Mouse (Mus musculus): ENCODE results near the gene Synpo2. TPM values are rescaled to one million over a fixed set of nuclear protein-coding genes. Genes with fewer than 3 reads are reported as not detected.
"Not testable (repeated sequence)": the region's sequence is repeated elsewhere in the genome, so short reads cannot be mapped to it uniquely, and the experiment has no call there.

The Synpo2 gene
- polyA plus RNA-seq, 1 experiment from 2014 or later = 1.4 TPM

DNA sequence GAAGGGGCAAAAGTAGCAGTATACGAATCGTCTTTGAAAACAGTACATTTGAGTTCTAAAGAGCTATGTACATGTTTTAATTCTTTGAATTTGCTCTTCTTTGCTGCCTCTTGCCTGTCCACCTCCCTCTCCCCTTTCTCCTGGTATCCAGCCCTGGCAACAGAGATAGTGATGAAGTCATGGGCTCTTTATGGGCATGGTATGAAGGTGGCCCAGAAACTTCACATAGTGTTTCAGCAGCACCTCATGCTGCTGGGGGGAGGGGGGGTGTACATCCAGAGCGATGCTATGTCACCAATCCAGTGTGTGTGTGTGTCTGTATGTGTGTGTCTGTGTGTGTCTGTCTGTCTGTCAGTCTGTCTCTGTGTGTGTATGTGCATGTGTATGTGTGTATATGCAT is 95.8 kb downstream of the Synpo2 start:
- H3K4me2 ChIP-seq = no peak overlapping the region
- H3K27me3 ChIP-seq = no peaks in the 10 kb centered on the region
- WGBS = 97% methylated on average over 3 of the region's 3 CpGs
- H3K4me3 ChIP-seq = no peak overlapping the region
- no peak overlapping the region for H3K9ac ChIP-seq
- H3K36me3 ChIP-seq = no peaks in the 10 kb centered on the region
- H3K4me1 ChIP-seq (replicated peaks) = no peaks in the 10 kb centered on the region
- ATAC-seq (ENCODE audit: low FRiP score) = no peak
- H3K9me3 ChIP-seq = no peaks in the 10 kb centered on the region
- no peak overlapping the region for H3K27ac ChIP-seq

DNA sequence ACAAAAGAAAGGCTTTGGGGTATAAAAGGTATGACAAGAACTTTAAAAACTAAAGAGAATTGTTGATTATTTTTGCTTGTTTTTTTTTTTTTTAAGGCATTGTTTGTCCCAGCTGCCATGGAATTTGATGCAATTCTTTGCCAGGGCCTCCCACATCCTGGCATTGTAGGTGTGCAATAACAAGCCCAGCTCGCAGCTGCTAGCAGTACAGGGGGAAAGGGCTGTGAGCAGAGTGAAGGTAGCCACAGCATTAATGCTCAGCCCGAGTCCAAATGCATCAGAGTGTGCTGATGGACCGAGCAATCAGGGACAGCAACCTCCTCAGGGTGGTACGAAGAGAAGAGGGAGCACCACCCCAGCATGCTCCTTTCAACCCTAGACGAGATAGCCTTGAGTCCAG is 96.3 kb downstream of the Synpo2 start:
- Histone ChIP-seq H3K27ac (no peak overlapping the region), H3K9ac (no peak overlapping the region), H3K27me3 (no peaks in the 10 kb centered on the region), H3K36me3 (no peaks in the 10 kb centered on the region), H3K9me3 (no peaks in the 10 kb centered on the region), H3K4me2 (no peak overlapping the region), H3K4me1 (replicated peaks) (no peaks in the 10 kb centered on the region), H3K4me3 (no peak overlapping the region)
- 80% methylated on average over 5 of the region's 5 CpGs for WGBS
- no peak for ATAC-seq (ENCODE audit: low FRiP score)

- Histone ChIP-seq H3K27ac (no peak overlapping the region), H3K9ac (no peak overlapping the region), H3K9me3 (no peaks in the 10 kb centered on the region), H3K36me3 (no peaks in the 10 kb centered on the region), H3K4me2 (no peak overlapping the region), H3K4me1 (replicated peaks) (no peaks in the 10 kb centered on the region), H3K27me3 (no peaks in the 10 kb centered on the region), H3K4me3 (no peak overlapping the region)
- no peak for ATAC-seq (ENCODE audit: low FRiP score)
- 76% methylated on average over 6 of the region's 6 CpGs for WGBS
Observed at GRCm38 (mm10) chr3:123138274-123139003, 97.5 kb downstream of the Synpo2 start.

- H3K27ac ChIP-seq = no peak overlapping the region
- H3K4me1 ChIP-seq (replicated peaks) = no peaks in the 10 kb centered on the region
- no peaks in the 10 kb centered on the region for H3K27me3 ChIP-seq
- no peaks in the 10 kb centered on the region for H3K9me3 ChIP-seq
- WGBS = 84% methylated on average over 2 of the region's 2 CpGs
- no peak overlapping the region for H3K9ac ChIP-seq
- H3K4me2 ChIP-seq = no peak overlapping the region
- no peak for ATAC-seq (ENCODE audit: low FRiP score)
- no peak overlapping the region for H3K4me3 ChIP-seq
- H3K36me3 ChIP-seq = no peaks in the 10 kb centered on the region
Observed at GRCm38 (mm10) chr3:123132101-123132500, 103.8 kb downstream of the Synpo2 start.

GRCm38 (mm10) chr3:123131151-123131756 is 104.7 kb downstream of the Synpo2 start:
- H3K27ac ChIP-seq = no peak overlapping the region
- no peak overlapping the region for H3K4me3 ChIP-seq
- no peak overlapping the region for H3K9ac ChIP-seq
- no peak for ATAC-seq (ENCODE audit: low FRiP score)
- no peaks in the 10 kb centered on the region for H3K4me1 ChIP-seq (replicated peaks)
- H3K9me3 ChIP-seq = no peaks in the 10 kb centered on the region
- H3K36me3 ChIP-seq = no peaks in the 10 kb centered on the region
- 93% methylated on average over 6 of the region's 6 CpGs for WGBS
- no peak overlapping the region for H3K4me2 ChIP-seq
- H3K27me3 ChIP-seq = no peaks in the 10 kb centered on the region

DNA sequence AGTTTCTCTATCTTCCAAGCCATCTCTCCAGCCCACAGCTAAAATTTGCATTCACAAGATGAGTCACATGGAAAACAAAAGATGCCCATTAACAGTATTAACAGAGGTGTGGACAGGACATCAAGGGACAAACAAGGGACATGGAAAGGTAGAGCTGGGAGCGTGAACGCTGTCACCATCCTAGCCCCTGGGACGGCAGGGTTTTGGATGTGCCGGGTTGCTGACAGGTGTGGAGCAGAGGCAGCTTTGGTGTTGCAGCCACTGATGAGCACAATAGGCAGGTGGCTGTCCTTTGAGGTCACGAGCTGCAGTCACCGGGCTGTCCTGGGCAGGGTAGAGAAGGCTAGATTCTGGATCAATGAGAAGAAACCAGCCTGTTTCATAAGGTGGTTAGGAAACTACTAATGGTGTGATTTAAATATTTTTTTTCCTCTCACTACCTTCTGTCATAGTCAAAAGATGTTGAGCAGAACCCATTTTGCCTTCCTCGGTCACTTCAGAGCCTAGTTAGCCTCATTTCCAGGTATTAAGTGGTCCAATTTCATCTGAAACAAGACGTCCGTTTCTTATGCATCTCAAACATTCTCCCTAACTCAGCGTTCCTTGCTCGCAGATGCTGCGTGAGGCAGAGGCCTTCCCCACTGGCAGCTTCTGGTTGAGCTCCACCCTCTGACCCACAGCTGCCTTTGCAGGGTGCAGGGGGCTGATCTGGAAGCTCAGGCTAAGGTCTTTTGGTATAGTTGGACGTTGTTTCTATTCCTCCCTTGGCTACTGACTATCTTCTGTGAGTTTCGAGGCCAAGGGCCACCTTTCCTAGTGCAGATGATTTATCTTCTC is 105.4 kb downstream of the Synpo2 start:
- H3K9me3 ChIP-seq = no peaks in the 10 kb centered on the region
- H3K4me1 ChIP-seq (replicated peaks) = no peaks in the 10 kb centered on the region
- no peak overlapping the region for H3K27ac ChIP-seq
- H3K4me2 ChIP-seq = no peak overlapping the region
- 89% methylated on average over 14 of the region's 14 CpGs for WGBS
- no peak overlapping the region for H3K4me3 ChIP-seq
- ATAC-seq (ENCODE audit: low FRiP score) = no peak
- H3K27me3 ChIP-seq = no peaks in the 10 kb centered on the region
- H3K9ac ChIP-seq = no peak overlapping the region
- no peaks in the 10 kb centered on the region for H3K36me3 ChIP-seq

DNA sequence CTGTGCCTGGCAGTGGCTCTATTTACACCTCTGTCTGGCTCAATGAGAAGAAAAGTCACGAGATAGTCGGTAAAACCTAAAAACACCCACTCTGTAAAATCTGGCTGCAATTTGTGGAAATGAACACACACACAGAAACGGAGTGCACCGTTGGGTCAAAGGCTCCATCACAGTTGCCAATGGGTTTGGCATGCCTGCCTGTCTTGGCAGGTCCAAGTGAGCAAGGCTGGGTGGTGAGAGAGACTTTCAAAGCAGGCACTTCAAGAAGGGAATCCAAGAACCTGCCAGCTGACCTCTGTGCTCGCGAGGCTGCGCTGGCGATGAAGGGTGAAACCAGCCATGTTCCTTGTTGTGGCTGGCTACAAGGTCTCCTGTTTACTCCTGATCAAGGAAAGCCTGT is 107.2 kb downstream of the Synpo2 start:
- H3K36me3 ChIP-seq = no peaks in the 10 kb centered on the region

DNA sequence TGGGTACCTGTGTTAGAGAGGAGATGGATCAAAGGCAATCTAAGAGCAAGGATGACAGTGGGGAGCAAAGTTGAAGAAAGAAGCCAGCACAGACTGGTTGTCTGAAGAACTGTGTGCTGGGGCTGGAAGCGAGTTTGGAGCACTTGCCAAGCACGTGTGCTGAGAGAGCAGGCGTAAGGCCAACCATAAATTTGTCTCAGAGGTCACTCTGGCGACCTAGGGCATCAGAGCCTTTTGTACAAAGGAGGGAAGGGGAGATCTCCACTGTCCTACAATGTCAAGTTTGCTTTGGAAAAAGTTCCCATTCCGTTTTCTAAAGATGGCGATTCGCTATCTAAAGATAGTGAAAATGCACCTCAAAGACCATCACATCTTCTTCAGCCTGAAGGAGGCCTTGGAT is 107.9 kb downstream of the Synpo2 start:
- Histone ChIP-seq H3K27me3 (no peaks in the 10 kb centered on the region), H3K9me3 (no peaks in the 10 kb centered on the region), H3K4me3 (no peak overlapping the region), H3K4me2 (no peak overlapping the region), H3K9ac (no peak overlapping the region), H3K27ac (no peak overlapping the region), H3K4me1 (replicated peaks) (no peaks in the 10 kb centered on the region), H3K36me3 (no peaks in the 10 kb centered on the region)
- WGBS = 75% methylated on average over 7 of the region's 7 CpGs
- ATAC-seq (ENCODE audit: low FRiP score) = no peak

More for the DNA sequence above, 107.2 kb downstream of the Synpo2 start:
- Histone ChIP-seq H3K27me3 (no peaks in the 10 kb centered on the region), H3K9ac (no peak overlapping the region), H3K9me3 (no peaks in the 10 kb centered on the region), H3K4me3 (no peak overlapping the region), H3K4me2 (no peak overlapping the region), H3K4me1 (replicated peaks) (no peaks in the 10 kb centered on the region), H3K27ac (no peak overlapping the region)
- 76% methylated on average over 8 of the region's 8 CpGs for WGBS
- ATAC-seq (ENCODE audit: low FRiP score) = no peak

DNA sequence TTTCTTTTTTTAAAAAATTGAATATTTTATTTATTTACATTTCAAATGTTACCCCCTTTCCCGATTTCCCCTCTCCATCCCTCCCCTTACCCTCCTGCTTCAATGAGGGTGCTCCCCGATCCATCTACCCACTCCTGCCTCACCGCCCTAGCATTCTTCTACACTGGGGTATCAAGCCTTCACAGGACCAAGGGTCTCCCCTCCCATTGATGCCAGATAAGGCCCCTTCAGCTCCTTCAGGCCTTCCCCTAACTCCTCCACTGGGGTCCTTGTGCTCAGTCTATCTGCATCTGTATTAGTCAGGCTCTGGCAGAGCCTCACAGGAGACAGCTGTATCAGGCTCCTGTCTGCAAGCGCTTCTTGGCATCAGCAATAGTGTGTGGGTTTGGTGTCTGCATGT is 109.2 kb downstream of the Synpo2 start:
- H3K27ac ChIP-seq; H3K9me3 ChIP-seq; H3K27me3 ChIP-seq; H3K9ac ChIP-seq; ATAC-seq (ENCODE audit: low FRiP score); H3K4me2 ChIP-seq; H3K36me3 ChIP-seq; H3K4me1 ChIP-seq (replicated peaks); H3K4me3 ChIP-seq: not testable (repeated sequence)
- 96% methylated on average over 4 of the region's 4 CpGs for WGBS

- Histone ChIP-seq H3K36me3 (no peaks in the 10 kb centered on the region), H3K4me1 (replicated peaks) (no peaks in the 10 kb centered on the region), H3K27me3 (no peaks in the 10 kb centered on the region), H3K9ac (no peak overlapping the region), H3K4me3 (no peak overlapping the region), H3K9me3 (no peaks in the 10 kb centered on the region), H3K27ac (no peak overlapping the region), H3K4me2 (no peak overlapping the region)
- 78% methylated on average over 8 of the region's 8 CpGs for WGBS
- ATAC-seq (ENCODE audit: low FRiP score) = no peak
Observed at GRCm38 (mm10) chr3:123123817-123124216, 112.1 kb downstream of the Synpo2 start.

DNA sequence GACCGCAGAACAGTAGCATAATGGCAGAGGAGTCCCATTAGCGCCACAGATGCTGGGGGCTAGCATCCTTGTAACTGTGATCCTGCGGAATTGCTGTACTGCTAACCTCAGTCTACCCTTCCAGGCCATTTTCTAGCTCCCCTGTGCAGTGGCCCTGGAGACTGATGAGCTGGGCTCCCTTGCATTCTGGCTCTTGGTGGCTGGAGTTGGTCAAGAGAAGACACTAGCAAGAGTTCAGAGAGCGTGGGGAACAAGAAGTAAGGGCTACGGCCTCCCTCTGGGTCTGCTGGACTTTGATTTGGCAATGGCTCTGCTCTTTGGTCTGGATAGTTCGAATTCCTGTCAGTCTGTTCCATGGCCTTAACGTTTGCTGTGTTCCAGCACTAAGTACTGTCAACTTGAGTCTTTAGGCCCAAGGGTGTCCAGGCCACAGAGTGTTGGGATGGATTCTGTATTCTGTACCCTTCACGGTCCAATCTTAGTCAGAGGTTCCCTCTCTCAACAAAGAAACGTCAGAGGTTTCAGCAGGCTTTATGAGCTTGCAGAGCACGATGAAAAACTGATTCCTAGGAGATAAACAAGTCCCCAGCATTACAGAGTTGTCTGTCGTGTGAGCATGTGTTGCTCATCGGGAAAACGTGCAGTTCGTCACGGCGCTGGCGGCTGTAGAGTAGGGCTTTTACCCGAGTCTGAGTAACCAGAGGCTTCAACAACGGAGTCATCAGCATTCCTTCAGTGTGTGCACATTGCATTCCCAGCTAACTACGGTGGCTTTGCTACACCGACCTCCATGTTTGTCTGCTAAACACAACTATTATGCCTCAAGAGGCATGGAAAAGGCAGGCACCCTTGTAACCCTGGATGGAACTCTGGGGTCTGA is 113.6 kb downstream of the Synpo2 start:
- WGBS = 88% methylated on average over 21 of the region's 21 CpGs
- Histone ChIP-seq H3K27me3 (no peaks in the 10 kb centered on the region), H3K9me3 (no peaks in the 10 kb centered on the region), H3K4me2 (no peak overlapping the region), H3K4me3 (no peak overlapping the region), H3K36me3 (no peaks in the 10 kb centered on the region), H3K4me1 (replicated peaks) (no peaks in the 10 kb centered on the region), H3K27ac (no peak overlapping the region), H3K9ac (no peak overlapping the region)
- no peak for ATAC-seq (ENCODE audit: low FRiP score)

- Histone ChIP-seq H3K4me3 (no peak overlapping the region), H3K9ac (no peak overlapping the region), H3K4me2 (no peak overlapping the region), H3K36me3 (no peaks in the 10 kb centered on the region), H3K27me3 (peaks cover 4% of the 10 kb centered on the region; the same call in 1 of the 2 replicates), H3K27ac (no peak overlapping the region), H3K4me1 (replicated peaks) (peaks cover 6% of the 10 kb centered on the region; the same call in 1 of the 2 replicates), H3K9me3 (no peaks in the 10 kb centered on the region)
- ATAC-seq (ENCODE audit: low FRiP score) = no peak
- WGBS = 62% methylated on average over 16 of the region's 16 CpGs
Observed at GRCm38 (mm10) chr3:123116903-123117302, 119.0 kb downstream of the Synpo2 start.
